Mouse (Mus musculus) cerebellum, postnatal 36 days (tissue): ENCODE results near the gene Arl6ip4.

ENCODE experiments used
- DNase-seq, 2 experiments: peaks; one replicate each; pipeline ENCODE4 v3.0.0; 2021 to 2022; ENCODE audit warnings: mixed read lengths in 2 of 2

The Arl6ip4 gene

GRCm38 (mm10) chr5:124158305-124158704 is 42.4 kb downstream of the Arl6ip4 start:
- peak in 1 of 2 experiments; percentile 41 for DNase-seq

DNA sequence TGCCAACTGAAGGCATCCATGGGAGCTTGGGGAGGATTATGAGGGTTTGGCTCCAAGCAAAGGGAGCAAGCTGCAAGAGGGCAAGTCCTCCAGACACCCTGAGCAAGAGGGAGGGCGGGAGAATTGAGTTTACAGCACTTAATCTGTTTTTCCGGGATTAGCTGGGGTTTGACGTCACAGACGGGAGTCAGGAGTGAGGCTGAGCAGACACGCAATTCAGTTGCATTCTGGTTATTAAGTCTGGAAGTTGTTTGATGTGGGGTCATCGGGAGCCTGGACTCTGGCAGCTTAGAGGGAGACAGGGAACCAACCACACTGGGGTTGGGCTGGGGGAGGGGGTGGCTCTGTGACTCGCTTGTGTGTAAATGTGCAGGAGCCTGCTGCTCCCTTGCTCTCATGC is 43.6 kb downstream of the Arl6ip4 start:
- no peak for DNase-seq

DNA sequence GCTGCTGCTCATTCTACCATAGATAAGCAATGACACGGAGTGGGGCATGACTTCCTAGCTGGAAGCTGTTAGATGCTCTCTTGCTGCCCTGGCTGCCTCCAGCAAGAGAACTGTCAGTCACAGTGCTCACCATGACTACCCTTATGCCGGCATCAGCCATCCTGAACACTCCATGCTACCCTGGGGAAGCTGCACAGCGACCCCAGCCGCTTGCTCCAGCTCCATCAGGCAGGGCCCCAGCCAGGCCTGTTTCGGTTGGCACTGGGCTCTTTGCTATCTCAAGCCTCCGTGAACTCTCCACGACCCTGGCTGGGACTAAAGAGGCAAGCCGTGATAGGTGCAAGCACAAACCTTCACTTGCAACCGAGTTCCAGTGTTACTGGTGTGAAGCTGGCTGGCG is 45.9 kb downstream of the Arl6ip4 start:
- DNase-seq: no peak

DNA sequence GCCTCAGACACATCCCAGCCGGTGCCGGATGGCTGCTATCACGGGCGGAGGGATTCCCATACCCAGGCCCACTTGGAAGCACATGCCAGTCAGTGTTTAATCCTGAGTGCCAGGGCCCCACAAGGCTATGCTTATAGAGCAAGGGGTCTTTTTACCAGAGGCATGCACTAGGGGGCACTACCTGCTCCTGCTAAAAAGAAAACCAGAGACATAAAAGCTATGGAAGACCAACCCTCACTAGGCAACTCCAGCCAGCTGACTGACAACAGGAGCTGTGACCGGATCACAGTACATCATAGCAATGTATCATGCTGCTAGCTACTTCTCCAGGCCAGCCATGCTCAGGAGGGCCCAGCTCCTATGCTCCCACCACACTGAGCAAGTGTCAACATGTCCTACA is 46.7 kb downstream of the Arl6ip4 start:
- peak; percentile 77 to 80 for DNase-seq

GRCm38 (mm10) chr5:124163445-124163844 is 47.6 kb downstream of the Arl6ip4 start:
- no peak for DNase-seq

DNA sequence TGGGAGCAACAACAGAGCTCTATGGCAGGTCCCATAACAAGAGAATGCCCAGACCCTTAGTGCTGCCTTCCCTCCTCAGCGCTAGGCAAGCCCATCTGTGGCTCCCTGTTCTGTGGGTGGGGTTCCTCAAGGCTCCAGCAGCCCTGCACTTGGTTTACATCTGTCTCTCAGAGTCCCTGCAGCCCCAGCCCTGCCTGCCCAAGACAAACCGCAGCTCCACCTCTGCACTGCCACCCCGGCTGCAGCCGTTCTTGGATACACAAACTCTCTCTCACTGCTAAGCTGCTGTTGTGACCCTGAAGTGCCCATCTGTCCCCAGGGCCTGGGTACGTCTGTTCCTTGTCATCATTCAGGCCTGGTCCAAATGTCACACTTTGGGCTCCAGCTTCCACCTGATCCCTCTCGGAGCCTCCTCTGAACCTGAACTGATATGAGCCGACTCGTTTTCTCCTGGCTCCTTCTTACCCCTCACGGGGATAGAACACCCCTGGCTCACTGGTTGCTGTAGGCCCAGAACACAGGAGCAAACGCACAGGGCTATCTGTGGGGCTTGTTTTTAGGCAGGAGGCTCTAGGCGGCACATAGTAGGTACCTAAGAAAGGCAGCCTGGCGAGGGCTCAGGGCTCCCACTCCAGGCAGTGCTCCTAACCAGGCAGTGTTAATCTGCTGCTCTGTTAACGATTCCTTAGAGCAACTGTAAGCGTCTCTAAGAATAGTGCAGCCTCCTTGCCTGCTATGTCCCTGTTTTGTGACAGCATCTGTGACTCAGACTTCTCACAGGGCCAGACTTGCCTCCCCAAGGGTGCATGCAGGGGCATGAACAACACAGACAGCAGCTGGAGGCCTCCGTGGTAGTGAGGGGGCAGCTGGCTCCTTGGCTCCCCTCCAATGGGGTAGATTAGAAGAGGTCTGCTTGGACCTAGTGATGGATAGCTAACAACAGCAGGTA is 50.0 kb downstream of the Arl6ip4 start:
- DNase-seq: peak in 1 of 2 experiments; percentile 22

DNA sequence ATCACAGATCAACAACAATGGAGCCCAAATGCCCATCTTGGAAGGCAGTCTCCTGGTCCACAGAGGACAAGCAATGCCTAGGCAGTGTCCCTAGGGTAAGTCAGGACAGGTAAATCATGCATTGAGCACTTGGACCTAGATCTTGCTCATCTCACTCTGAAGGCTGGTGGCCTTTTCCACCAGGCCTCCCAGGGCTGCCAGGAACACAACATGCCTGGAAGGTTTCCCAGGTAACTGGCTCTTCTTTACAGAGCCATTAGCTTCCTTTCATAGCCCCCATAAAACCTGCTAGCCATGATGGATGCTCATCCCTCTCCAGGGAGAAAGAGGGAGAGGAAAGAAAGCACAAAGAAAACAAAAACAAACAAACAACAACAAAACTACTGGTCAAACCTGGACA is 50.9 kb downstream of the Arl6ip4 start:
- DNase-seq: peak; percentile 61 to 69

- peak in 1 of 2 experiments; percentile 3 for DNase-seq
Observed at GRCm38 (mm10) chr5:124167621-124168020, 51.7 kb downstream of the Arl6ip4 start.
